Mouse (Mus musculus) gastrocnemius, postnatal 4 days (tissue): ENCODE data around the gene Mlst8. TPM values are rescaled to one million over a fixed set of nuclear protein-coding genes. Genes with fewer than 3 reads are reported as not detected.
"Not testable (repeated sequence)": the region's sequence is repeated elsewhere in the genome, so short reads cannot be mapped to it uniquely, and the experiment has no call there.

Experiments
- DNase-seq, 2 experiments: peaks; one replicate each; pipeline ENCODE4 v3.0.0; 2021 to 2022; ENCODE audit warnings: low spot score in 2 of 2, mixed read lengths in 2 of 2
- total RNA-seq, 2 experiments: library from RNA; stranded (reverse); gene quantifications; 2 replicates each; pipeline ENCODE4 v1.2.3; 2021

Gene Mlst8
- total RNA-seq, 2 experiments from 2014 or later = 12.4 to 16.8 TPM

GRCm38 (mm10) chr17:24469910-24470602 is 8.8 kb downstream of the Mlst8 start, which contains the start of the genes E4f1 and Pgp:
Gene E4f1 (minus strand): TSS chr17:24470313.
Gene Pgp (plus strand): TSS chr17:24470392.
- DNase-seq = peak; percentile 97 to 99

DNA sequence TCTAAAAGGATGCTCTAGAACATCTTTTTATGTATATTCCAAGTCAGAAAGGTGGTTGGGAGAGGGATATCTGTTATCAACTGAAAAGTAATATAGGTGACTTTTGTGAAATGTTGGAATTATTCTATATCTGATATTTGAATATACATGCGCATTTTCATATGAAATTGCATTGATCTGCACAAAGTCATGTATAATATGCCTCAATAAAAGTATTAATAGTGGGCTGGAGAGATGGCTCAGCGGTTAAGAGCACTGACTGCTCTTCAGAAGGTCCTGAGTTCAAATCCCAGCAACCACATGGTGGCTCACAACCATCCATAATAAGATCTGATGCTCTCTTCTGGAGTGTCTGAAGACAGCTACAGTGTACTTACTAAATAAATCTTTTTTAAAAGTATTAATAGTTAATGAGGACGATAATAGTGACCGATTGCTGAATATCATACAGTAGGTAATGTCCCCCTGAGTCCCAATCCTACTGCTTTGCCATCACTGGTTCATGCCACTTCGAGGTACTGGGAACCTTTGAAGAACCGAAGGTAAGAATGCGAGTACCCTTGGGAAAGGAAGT is 9.5 kb downstream of the Mlst8 start:
- DNase-seq = no peak

- DNase-seq = no peak
These were observed 10.1 kb downstream of the Mlst8 start for GRCm38 (mm10) chr17:24468636-24469246.

GRCm38 (mm10) chr17:24463374-24464133 is 15.3 kb downstream of the Mlst8 start:
- no peak for DNase-seq

DNA sequence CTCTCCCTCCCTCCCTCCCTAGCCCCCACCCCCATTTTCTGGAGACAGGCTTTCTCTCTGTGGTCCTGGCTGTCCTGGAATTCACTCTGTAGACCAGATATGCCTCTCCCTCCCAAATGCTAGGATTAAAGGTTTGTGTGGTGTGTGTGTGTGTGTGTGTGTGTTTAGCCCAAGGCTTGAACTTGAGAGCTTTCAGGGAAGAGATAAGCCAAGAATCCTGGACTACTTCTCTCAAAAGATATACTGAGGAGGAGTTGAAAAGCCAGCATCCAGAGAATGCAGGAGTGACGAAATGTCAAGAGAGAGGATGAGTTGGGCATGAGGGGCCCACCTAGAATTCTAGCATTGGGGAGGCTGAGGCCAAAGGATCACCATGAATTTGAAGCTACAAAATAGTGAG is 15.9 kb downstream of the Mlst8 start:
- DNase-seq = no peak

GRCm38 (mm10) chr17:24461580-24461979 is 17.3 kb downstream of the Mlst8 start:
- no peak for DNase-seq

DNA sequence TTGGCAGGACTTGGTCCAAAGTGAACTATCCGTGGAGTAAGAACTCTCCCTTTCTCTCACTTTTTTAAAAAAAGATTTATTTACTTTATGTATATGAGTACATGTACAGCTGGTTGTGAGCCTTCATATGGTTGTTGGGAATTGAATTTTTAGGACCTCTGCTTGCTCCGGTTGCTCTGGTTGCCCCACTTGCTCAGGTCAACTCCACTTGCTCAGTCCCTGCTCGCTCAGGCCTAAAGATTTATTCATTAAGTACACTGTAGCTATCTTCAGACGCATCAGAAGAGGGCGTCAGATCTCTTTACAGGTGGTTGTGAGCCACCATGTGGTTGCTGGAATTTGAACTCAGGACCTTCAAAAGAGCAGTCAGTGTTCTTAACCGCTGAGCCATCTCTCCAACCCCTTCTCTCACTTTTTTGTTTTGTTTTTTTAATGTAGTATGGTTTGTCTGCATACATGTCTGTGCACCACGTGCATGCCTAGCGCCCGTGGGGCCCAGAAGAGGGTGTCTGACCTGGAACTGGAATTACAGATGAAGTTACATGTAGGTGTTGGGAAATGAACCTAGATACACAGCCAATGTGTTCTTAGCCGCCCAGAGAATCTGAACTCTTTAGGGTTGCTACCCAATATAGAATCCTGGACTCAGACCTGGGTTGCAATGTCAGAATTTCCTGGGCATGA is 23.2 kb downstream of the Mlst8 start:
- not testable (repeated sequence) for DNase-seq

DNA sequence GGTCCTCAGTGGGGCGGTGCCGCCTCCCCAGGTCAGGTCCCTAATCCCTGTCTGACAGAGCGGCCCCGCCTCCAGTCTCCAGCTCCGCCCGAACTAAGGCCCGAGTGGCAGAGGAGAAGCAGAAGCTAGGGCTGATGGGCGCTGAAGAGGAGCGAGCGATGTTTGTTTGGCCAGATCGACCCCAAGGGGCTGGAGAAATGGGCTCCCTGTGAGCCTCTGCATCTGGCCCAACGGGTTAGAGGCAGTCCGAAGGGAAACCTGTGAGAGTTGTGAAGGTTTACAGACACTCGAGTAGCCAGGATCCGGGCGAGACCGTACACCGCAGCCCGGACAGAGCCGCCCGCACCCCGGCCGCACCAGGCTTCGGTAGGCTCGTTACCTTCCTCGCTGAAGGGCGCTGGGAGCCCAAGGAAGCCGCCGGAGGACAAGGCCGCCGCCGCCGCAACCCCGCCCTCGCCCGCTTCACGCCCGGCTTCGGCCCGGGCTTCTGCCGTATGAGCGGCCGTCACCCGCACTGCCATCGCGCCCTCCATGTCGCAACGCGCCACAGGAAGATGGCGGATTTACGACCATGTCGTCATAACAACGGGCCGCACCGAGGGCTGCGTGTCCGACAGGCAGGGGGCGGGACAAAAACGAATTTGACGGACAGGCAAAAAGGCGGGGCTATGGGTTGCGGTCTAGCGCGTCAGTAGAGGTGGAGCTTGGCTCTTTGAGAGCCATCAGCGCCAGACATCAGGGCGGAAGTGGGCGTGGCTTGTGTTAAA is 23.9 kb downstream of the Mlst8 start:
- DNase-seq = peak; percentile 95 to 99

GRCm38 (mm10) chr17:24454218-24454755 is 24.6 kb downstream of the Mlst8 start:
- no peak for DNase-seq

GRCm38 (mm10) chr17:24453372-24453771 is 25.5 kb downstream of the Mlst8 start:
- DNase-seq = no peak

DNA sequence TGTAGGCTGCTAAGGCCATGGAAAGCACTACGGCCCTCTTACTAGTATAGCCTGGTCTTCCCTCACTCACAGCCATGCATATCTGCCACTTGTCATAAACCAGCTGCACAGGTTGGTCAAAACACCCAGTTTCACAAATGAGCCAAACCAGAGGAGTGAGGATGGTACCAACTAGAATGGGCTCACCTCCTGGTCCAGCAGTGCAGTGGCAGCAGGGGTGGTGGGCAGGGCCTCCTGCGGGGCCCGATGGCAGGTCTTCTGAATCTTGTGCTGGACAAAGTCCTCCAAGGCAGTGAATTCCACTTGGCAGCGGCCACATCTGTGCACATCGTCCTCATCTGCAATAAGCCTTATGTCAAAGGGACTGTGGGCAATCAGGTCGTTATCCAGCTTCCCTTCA is 27.7 kb downstream of the Mlst8 start:
- no peak for DNase-seq

DNA sequence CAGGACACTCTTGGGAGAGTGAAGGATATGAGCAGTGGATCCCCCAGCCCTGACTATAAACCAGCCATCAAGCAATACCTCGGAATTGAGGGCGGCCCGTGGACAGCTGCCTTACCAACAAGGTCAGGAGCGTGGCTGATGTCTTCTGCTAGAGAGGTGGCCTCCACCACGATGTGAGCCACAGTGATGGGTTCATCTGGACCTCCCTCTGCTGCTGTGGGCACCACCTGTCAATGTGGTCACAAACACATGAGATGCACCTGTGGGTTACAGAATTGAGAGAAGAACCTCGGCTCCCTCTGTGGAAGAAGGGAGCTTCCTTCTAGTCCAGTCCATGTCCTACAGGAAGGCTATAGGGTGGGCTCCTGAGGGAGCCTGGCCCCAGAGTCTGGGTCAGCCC is 29.4 kb downstream of the Mlst8 start:
- no peak for DNase-seq

GRCm38 (mm10) chr17:24446590-24446989 is 32.3 kb downstream of the Mlst8 start:
- no peak for DNase-seq

DNA sequence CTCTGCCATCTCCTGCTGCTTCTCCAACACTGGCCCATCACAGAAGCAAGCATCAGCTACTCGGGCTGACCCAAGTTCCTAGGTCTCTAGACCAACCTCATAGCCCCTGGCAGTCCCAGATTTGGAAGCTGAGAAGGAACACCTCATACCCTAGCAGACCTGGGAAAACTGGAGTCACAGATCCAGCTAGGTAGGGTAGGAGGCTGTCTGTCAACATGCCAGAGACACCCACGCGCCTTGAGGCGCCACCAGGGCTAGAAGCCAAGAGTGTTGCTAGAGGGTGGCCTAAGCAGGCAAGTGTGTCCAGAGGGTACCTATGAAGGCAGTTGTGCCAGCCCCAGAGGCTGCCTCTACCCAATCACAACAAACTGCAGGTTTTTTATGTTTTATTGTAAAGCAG is 35.5 kb downstream of the Mlst8 start:
- no peak for DNase-seq

GRCm38 (mm10) chr17:24442632-24443155 is 36.2 kb downstream of the Mlst8 start, which contains the start of gene Dnase1l2:
Gene Dnase1l2 (minus strand): TSS chr17:24443105.
- DNase-seq = no peak

DNA sequence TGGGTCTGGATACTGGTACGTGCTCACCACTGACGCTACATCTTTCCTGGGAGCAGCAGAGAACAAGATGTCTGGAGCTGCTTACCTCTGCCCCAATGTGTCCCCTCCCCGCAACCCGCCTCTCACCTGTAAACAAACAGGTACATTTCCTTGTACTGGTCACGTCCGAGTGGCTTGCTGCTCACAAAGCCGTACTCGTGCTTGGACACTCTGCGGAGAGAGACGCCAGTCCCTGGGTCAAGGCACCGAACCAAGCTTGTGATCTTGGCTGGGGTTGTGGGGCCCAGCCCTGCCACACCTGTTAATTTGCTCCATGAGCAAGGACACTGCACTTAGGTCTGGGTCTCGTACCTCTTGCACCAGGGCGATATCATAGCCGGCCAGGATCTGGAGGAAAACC is 36.8 kb downstream of the Mlst8 start:
- DNase-seq = no peak

- no peak for DNase-seq
These were observed 37.7 kb downstream of the Mlst8 start for GRCm38 (mm10) chr17:24441148-24441547.

- no peak for DNase-seq
These were observed 38.5 kb downstream of the Mlst8 start for GRCm38 (mm10) chr17:24440377-24440776.

GRCm38 (mm10) chr17:24437016-24437415 is 41.9 kb downstream of the Mlst8 start:
- no peak for DNase-seq
